Mouse (Mus musculus) heart, adult 18-20 months (tissue): ENCODE measurements around the gene Abhd10. TPM values are rescaled to one million over a fixed set of nuclear protein-coding genes. Genes with fewer than 3 reads are reported as not detected.

Experiments
- DNase-seq, 2 experiments: peaks; one replicate each; pipeline ENCODE4 v3.0.0; 2021 to 2022; ENCODE audit warnings: mixed read lengths in 1 of 2
- total RNA-seq, 2 experiments: library from RNA; stranded (reverse); gene quantifications; 2 replicates each; pipeline ENCODE4 v1.2.3; 2021

Abhd10 gene
- total RNA-seq, 2 experiments from 2014 or later: 17.9 to 18.8 TPM

GRCm38 (mm10) chr16:45729163-45729562, 13.6 kb downstream of the Abhd10 start:
- no peak for DNase-seq

- DNase-seq: no peak
These were observed 18.0 kb downstream of the Abhd10 start for GRCm38 (mm10) chr16:45724742-45725102.

- DNase-seq: no peak
These were observed 18.6 kb downstream of the Abhd10 start, which contains the start of gene Tagln3 for GRCm38 (mm10) chr16:45724061-45724741. Gene Tagln3 (minus strand): TSS chr16:45724608.

- DNase-seq: no peak
These were observed 19.4 kb downstream of the Abhd10 start for GRCm38 (mm10) chr16:45723172-45723901.

- DNase-seq: no peak
These were observed 20.2 kb downstream of the Abhd10 start for GRCm38 (mm10) chr16:45722460-45722951.

- DNase-seq: no peak
These were observed 22.6 kb downstream of the Abhd10 start for GRCm38 (mm10) chr16:45720022-45720630.

GRCm38 (mm10) chr16:45718296-45718695, 24.5 kb downstream of the Abhd10 start:
- DNase-seq: no peak

GRCm38 (mm10) chr16:45714489-45715150, 28.1 kb downstream of the Abhd10 start:
- DNase-seq: no peak

- DNase-seq: no peak
These were observed 28.9 kb downstream of the Abhd10 start for GRCm38 (mm10) chr16:45713878-45714277.

- DNase-seq: no peak
These were observed 29.5 kb downstream of the Abhd10 start for GRCm38 (mm10) chr16:45713261-45713660.

GRCm38 (mm10) chr16:45711263-45711662, 31.5 kb downstream of the Abhd10 start:
- no peak for DNase-seq

- no peak for DNase-seq
These were observed 43.5 kb downstream of the Abhd10 start for GRCm38 (mm10) chr16:45699301-45699700.

- no peak for DNase-seq
These were observed 44.8 kb downstream of the Abhd10 start for GRCm38 (mm10) chr16:45697996-45698395.

- DNase-seq: no peak
These were observed 47.2 kb downstream of the Abhd10 start for GRCm38 (mm10) chr16:45695445-45696160.

GRCm38 (mm10) chr16:45693558-45693957, 49.2 kb downstream of the Abhd10 start, which contains the start of gene Tmprss7:
Gene Tmprss7 (minus strand): TSS chr16:45693658.
- DNase-seq: no peak

- no peak for DNase-seq
These were observed 49.9 kb downstream of the Abhd10 start for GRCm38 (mm10) chr16:45692851-45693250.

GRCm38 (mm10) chr16:45690178-45690577, 52.6 kb downstream of the Abhd10 start:
- no peak for DNase-seq

GRCm38 (mm10) chr16:45686833-45687232, 55.9 kb downstream of the Abhd10 start:
- DNase-seq: no peak

- DNase-seq: no peak
These were observed 57.5 kb downstream of the Abhd10 start for GRCm38 (mm10) chr16:45685295-45685694.

GRCm38 (mm10) chr16:45684815-45685214, 57.9 kb downstream of the Abhd10 start:
- DNase-seq: peak; percentile 24 to 82
